Mouse (Mus musculus) 3134 (cell line): ENCODE measurements around the gene Gtf2e1.

Source experiments
- DNase-seq: peaks from one replicate; pipeline ENCODE4 v3.0.0-alpha.2; 2011; ENCODE audit warnings: low spot score; ENCODE audit not compliant: insufficient read length; ENCODE audit errors: extremely low read depth

Gene Gtf2e1

GRCm38 (mm10) chr16:37550266-37550665, 10.7 kb upstream of the Gtf2e1 start:
- no peak for DNase-seq

- DNase-seq = no peak
These were observed 6.7 kb upstream of the Gtf2e1 start for GRCm38 (mm10) chr16:37546312-37546711.

GRCm38 (mm10) chr16:37540776-37541175, 1.2 kb upstream of the Gtf2e1 start:
- DNase-seq = no peak

- no peak for DNase-seq
These were observed 364 bp downstream of the Gtf2e1 start for GRCm38 (mm10) chr16:37539240-37539610.

GRCm38 (mm10) chr16:37533369-37534068, 6.1 kb downstream of the Gtf2e1 start:
- no peak for DNase-seq

- no peak for DNase-seq
These were observed 7.5 kb downstream of the Gtf2e1 start for GRCm38 (mm10) chr16:37532046-37532445.

GRCm38 (mm10) chr16:37530170-37530569, 9.4 kb downstream of the Gtf2e1 start:
- no peak for DNase-seq

- DNase-seq = no peak
These were observed 12.8 kb downstream of the Gtf2e1 start for GRCm38 (mm10) chr16:37526688-37527223.

- DNase-seq = no peak
These were observed 14.5 kb downstream of the Gtf2e1 start for GRCm38 (mm10) chr16:37525121-37525520.

GRCm38 (mm10) chr16:37522100-37522697, 17.4 kb downstream of the Gtf2e1 start:
- DNase-seq = no peak

- no peak for DNase-seq
These were observed 19.2 kb downstream of the Gtf2e1 start for GRCm38 (mm10) chr16:37520190-37521040.

GRCm38 (mm10) chr16:37519721-37520120, 19.9 kb downstream of the Gtf2e1 start:
- DNase-seq = no peak

GRCm38 (mm10) chr16:37518662-37519061, 20.9 kb downstream of the Gtf2e1 start:
- no peak for DNase-seq

- no peak for DNase-seq
These were observed 21.9 kb downstream of the Gtf2e1 start for GRCm38 (mm10) chr16:37517596-37518211.

GRCm38 (mm10) chr16:37516376-37516993, 23.1 kb downstream of the Gtf2e1 start:
- DNase-seq = no peak

GRCm38 (mm10) chr16:37514644-37515043, 24.9 kb downstream of the Gtf2e1 start:
- DNase-seq = no peak

GRCm38 (mm10) chr16:37511489-37511888, 28.1 kb downstream of the Gtf2e1 start:
- DNase-seq = no peak

- DNase-seq = no peak
These were observed 32.8 kb downstream of the Gtf2e1 start for GRCm38 (mm10) chr16:37506751-37507150.

GRCm38 (mm10) chr16:37504517-37504916, 35.1 kb downstream of the Gtf2e1 start:
- DNase-seq = no peak

GRCm38 (mm10) chr16:37498581-37498980, 41.0 kb downstream of the Gtf2e1 start:
- no peak for DNase-seq
